Comparison of ENCODE assay signal across 11 mouse cellular contexts in genomic region chr13:113879651-113880327, GRCm38 (mm10).
A peak's percentile ranks its signal among the peaks of the same experiment; 100 is the strongest.
DNase-seq lines count a peak whose midpoint lies in the region; ATAC-seq and TF ChIP-seq lines count a peak whose summit lies in the region.
"Had no signal": no experiment of that assay in that cellular context is flagged by ENCODE, and none has a peak within 500 bp of the region (broad histone marks: within the 10 kb centered on the region; RNA-seq: fewer than 3 reads in every experiment).

No protein-coding gene starts in this region.

- peak; percentile 70 for DNase-seq in lung, postnatal 0 days (ENCODE audit: low spot score)
- no peak for DNase-seq in lung, postnatal 4 days
- no peak for DNase-seq in liver, embryonic 14.5 days (ENCODE audit: low read depth in 3 of 3, low spot score in 3 of 3)
- DNase-seq in left cerebral cortex, adult 8-10 months (ENCODE audit: low spot score in 2 of 2) = no peak
- DNase-seq in thymus, postnatal 14 days = no peak
- DNase-seq in cerebellum, postnatal 25 days = no peak
- DNase-seq: lung, adult 18-20 months had no signal

- no peak overlapping the region for H3K9ac ChIP-seq in lung, postnatal 0 days (replicated peaks; ENCODE audit: low read depth)
- H3K9ac ChIP-seq in forebrain, embryonic 16.5 days (replicated peaks; ENCODE audit: low read depth, low read length) = no peak overlapping the region
- H3K9ac ChIP-seq in liver, embryonic 14.5 days (replicated peaks) = no peak overlapping the region
- no peak overlapping the region for H3K9ac ChIP-seq in neural tube, embryonic 15.5 days (replicated peaks)

- no peak overlapping the region for H3K4me3 ChIP-seq in lung, postnatal 0 days (ENCODE audit: low read depth, low read length)
- no peak overlapping the region for H3K4me3 ChIP-seq in forebrain, embryonic 16.5 days (replicated peaks; ENCODE audit: low read length)
- H3K4me3 ChIP-seq in liver, embryonic 14.5 days (ENCODE audit: insufficient read depth in 1 of 2, low read depth in 2 of 2, low read length in 2 of 2) = no peak overlapping the region
- H3K4me3 ChIP-seq in neural tube, embryonic 15.5 days (replicated peaks) = no peak overlapping the region
- H3K4me3 ChIP-seq: erythroblast, embryonic 14.5 days had no signal

- H3K4me1 ChIP-seq in lung, postnatal 0 days (ENCODE audit: insufficient read depth, low read depth, low read length) = no peaks in the 10 kb centered on the region
- H3K4me1 ChIP-seq in forebrain, embryonic 16.5 days (replicated peaks; ENCODE audit: control insufficient read depth, insufficient read depth, low read length) = peaks cover 35% of the 10 kb centered on the region
- no peaks in the 10 kb centered on the region; a peak in 1 of 4 replicates for H3K4me1 ChIP-seq in liver, embryonic 14.5 days (replicated peaks; ENCODE audit: control insufficient read depth in 2 of 2, insufficient read depth in 2 of 2, low read length in 1 of 2)
- H3K4me1 ChIP-seq in neural tube, embryonic 15.5 days = peaks cover 35% of the 10 kb centered on the region

- no peak overlapping the region for H3K27ac ChIP-seq in lung, postnatal 0 days (ENCODE audit: low read length)
- H3K27ac ChIP-seq in forebrain, embryonic 16.5 days (ENCODE audit: low read length) = no peak overlapping the region
- H3K27ac ChIP-seq in liver, embryonic 14.5 days = no peak overlapping the region
- no peak overlapping the region for H3K27ac ChIP-seq in neural tube, embryonic 15.5 days (replicated peaks)

- 62% methylated on average over 20 of the region's 20 CpGs for WGBS in lung, postnatal 0 days
- 15% methylated on average over 20 of the region's 20 CpGs for WGBS in forebrain, embryonic 16.5 days
- 51% methylated on average over 20 of the region's 20 CpGs for WGBS in liver, embryonic 14.5 days (ENCODE audit: insufficient replicate concordance)
- 22% methylated on average over 20 of the region's 20 CpGs for whole genome bisulfite sequencing in neural tube, embryonic 15.5 days

- no peaks in the 10 kb centered on the region for H3K9me3 ChIP-seq in lung, postnatal 0 days (ENCODE audit: low read length)
- H3K9me3 ChIP-seq in forebrain, embryonic 16.5 days (ENCODE audit: control insufficient read depth, low read length) = no peaks in the 10 kb centered on the region
- H3K9me3 ChIP-seq in liver, embryonic 14.5 days (ENCODE audit: control insufficient read depth, low read length) = no peaks in the 10 kb centered on the region
- H3K9me3 ChIP-seq in neural tube, embryonic 15.5 days (replicated peaks) = no peaks in the 10 kb centered on the region

- TF ChIP-seq CTCF in lung, postnatal 0 days (IDR thresholded peaks at IDR 0.05) = no peak
- no peak for TF ChIP-seq CTCF in liver, embryonic 14.5 days (IDR thresholded peaks at IDR 0.05; ENCODE audit: low read depth)

- peak; percentile 34; the same call in 1 of the 2 replicates for TF ChIP-seq EP300 in lung, postnatal 0 days (IDR thresholded peaks at IDR 0.05)
- TF ChIP-seq EP300 in liver, embryonic 14.5 days (IDR thresholded peaks at IDR 0.05; ENCODE audit: low read depth) = no peak

- H3K36me3 ChIP-seq in lung, postnatal 0 days (ENCODE audit: insufficient read depth, low read length) = no peaks in the 10 kb centered on the region
- H3K36me3 ChIP-seq in forebrain, embryonic 16.5 days (ENCODE audit: control insufficient read depth, insufficient read depth) = no peaks in the 10 kb centered on the region
- H3K36me3 ChIP-seq in liver, embryonic 14.5 days (replicated peaks; ENCODE audit: control insufficient read depth, insufficient read depth, low read depth) = no peaks in the 10 kb centered on the region
- no peaks in the 10 kb centered on the region for H3K36me3 ChIP-seq in neural tube, embryonic 15.5 days

- ATAC-seq in lung, postnatal 0 days = peak; percentile 73
- peak; percentile 68 for ATAC-seq in forebrain, embryonic 16.5 days
- peak; percentile 31; the same call in 1 of the 2 replicates for ATAC-seq in liver, embryonic 14.5 days (ENCODE audit: insufficient read depth)
- peak; percentile 58; the same call in 1 of the 2 replicates for ATAC-seq in neural tube, embryonic 15.5 days (ENCODE audit: low FRiP score)
- ATAC-seq: intestine, postnatal 0 days had no signal

- no peaks in the 10 kb centered on the region for H3K27me3 ChIP-seq in lung, postnatal 0 days (replicated peaks; ENCODE audit: insufficient read depth, low read length)
- H3K27me3 ChIP-seq in forebrain, embryonic 16.5 days (replicated peaks; ENCODE audit: control insufficient read depth, insufficient read depth, low read length) = no peaks in the 10 kb centered on the region
- no peaks in the 10 kb centered on the region for H3K27me3 ChIP-seq in liver, embryonic 14.5 days (ENCODE audit: control insufficient read depth, insufficient read depth, low read length)
- no peaks in the 10 kb centered on the region for H3K27me3 ChIP-seq in neural tube, embryonic 15.5 days (replicated peaks)

- no peak overlapping the region for H3K4me2 ChIP-seq in lung, postnatal 0 days (replicated peaks; ENCODE audit: low read depth, low read length)
- peak overlapping the region; percentile 1 for H3K4me2 ChIP-seq in forebrain, embryonic 16.5 days (ENCODE audit: low read length)
- peak overlapping the region; percentile 33; the same call in 1 of the 2 replicates for H3K4me2 ChIP-seq in liver, embryonic 14.5 days (ENCODE audit: low read depth)
- H3K4me2 ChIP-seq in neural tube, embryonic 15.5 days = peak overlapping the region; percentile 42
